Mouse (Mus musculus) layer of hippocampus, postnatal 36 days (tissue): ENCODE measurements around the gene Faap20. TPM values are rescaled to one million over a fixed set of nuclear protein-coding genes. Genes with fewer than 3 reads are reported as not detected.
"Not testable (repeated sequence)": the region's sequence is repeated elsewhere in the genome, so short reads cannot be mapped to it uniquely, and the experiment has no call there.

Experiments used
- DNase-seq, 2 experiments: peaks; one replicate each; pipeline ENCODE4 v3.0.0; 2022
- total RNA-seq, 2 experiments: library from RNA; stranded (reverse); gene quantifications; 2 replicates each; pipeline ENCODE4 v1.2.3; 2021

Faap20 gene
- total RNA-seq, 2 experiments from 2014 or later = 30.9 to 35.1 TPM

DNA sequence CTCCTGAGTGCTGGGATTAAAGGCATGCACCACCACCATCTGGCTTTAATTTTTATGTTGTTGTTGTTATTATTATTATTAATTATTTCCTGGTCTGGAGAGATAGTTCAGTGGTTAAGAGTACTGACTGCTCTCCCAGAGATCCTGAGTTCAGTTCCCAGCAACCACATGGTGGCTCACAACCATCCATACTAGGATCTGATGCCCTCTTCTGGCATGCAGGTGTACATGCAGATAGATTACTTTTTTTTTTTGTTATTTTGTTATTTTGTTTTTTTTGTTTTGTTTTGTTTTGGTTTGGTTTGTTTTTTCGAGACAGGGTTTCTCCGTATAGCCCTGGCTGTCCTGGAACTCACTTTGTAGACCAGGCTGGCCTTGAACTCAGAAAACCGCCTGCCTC lies 1.5 kb upstream of the Faap20 start:
- DNase-seq = not testable (repeated sequence)

DNA sequence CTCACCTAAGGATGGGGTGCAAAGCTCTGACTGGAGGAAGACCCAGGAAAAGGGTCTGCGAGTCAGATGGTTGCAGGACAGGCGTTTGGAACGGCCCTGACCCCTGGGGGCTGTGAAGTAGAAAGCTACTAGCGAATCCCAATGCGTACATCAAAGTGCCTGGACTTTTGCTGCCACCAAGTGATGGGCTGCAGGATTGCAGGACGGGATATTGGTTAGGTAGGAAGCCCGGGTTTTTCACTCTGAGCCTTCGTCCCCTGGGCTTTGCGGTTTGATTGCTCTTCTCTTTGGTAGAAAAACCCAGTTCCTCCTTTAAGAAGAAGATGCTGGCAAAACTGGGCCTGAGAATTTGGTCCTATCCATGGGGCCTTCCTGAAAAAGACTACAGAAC lies 350 bp upstream of the Faap20 start:
- peak; percentile 88 to 92 for DNase-seq

DNA sequence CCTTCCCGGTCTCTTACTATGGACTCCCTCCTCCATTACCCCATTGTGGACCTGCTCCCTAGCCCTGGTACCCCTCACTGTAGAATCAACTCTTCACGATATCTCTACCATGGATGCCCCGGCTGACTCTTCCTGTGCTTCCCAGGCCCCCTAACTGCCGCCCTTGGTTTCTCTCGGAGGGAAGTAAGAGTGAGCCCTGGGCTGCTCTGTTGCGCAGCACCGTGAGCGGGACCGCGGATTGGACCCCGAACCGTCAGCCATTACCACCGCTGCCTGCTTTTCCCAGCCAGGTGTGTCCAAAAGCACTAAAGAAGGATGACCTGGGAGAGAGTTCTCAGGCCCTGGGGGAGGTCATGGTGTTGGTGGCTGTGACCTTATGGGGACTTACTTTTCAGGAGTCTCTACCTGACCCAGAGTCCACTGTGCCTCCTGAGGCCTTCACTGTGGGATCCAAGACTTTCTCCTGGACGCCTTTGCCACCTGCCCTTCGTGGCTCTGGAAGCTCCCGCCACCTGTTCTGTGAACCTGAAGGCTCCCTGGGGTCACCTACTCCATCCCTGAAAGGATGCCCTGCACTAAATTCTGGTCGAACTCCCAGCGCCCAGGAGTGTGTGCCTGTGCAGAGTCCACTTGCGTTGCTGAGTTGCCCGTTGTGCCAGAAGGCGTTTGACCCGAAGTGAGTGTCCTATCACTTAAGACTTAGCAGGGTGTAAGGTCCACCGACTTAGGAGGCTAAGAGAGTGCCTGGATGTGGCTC lies 937 bp downstream of the Faap20 start:
- DNase-seq = peak in 1 of 2 experiments; percentile 33

DNA sequence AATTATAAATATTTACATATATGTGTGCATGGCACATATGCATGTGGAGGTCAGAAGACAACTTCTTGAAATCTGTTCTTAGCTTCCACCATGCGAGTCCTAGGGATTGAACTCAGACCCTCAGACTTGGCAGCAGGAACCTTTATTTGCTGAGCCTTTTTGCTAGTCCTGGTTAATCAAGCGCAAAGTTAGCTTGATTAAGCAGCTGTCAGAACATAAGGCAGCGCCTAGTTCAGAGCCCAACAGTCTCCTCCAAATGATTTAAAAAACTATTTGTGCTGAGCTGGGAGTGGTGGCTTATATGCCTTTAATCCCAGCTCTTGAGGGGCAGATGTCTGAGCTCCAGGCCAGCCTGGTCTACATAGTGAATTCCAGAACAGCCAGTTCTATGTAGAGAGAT lies 1.5 kb downstream of the Faap20 start:
- peak; percentile 32 to 52 for DNase-seq

DNA sequence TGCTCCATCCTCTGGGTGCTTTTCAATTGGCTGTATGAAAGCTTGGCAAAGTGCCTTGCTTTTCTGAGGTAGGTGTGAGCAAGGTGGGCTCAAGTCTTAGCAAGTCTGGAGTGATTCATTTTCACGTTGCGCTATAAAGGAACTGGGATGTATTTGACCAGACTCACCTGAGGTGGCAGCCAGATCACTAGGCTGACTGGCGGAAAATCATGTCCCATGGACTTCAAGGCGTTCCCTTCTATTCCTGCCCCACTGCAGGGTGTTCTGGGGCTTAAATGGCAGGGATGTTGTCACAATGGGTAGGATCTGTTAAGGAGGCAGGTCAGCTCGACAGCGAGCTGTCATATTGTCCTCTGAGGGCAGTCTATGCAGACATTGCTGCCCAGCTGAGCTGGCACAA lies 2.7 kb downstream of the Faap20 start:
- DNase-seq = no peak

DNA sequence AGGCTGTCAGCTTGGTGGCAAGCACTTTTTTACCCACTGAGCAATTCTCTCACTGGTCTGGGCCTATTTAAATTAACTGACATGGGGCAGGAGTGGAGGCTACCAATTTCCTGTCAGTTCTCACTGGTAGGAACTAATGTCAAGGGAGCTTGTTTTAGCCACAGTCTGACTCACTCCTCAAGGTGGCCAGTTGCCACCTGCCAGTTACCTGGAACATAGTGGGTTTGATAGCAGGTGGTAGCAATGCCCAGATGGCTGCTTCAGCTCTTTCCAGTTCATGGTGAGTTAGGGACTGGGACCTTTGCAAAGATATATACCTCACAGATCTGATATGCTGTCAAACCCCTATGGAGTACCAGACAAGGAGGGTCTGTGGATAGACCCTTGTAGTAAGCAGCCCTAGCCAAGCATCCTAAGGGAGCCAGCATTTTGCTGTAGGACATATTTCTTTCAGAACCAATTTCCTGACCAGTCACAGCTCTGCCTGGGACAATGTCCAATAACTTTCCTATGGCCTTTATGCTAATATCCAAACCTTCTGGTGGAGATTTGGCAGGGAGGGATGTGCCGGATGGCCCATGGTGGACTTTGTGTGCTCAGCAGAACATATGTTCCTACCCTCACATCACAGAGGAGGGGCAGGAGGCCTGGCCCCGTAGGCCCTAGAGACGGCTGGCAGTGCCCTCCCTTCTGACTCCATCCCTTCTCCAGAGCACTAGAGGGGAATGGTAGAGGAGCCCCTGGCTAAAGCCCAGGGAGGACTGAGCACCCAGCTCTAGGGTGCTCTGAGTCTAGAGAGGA lies 15.1 kb downstream of the Faap20 start:
- no peak for DNase-seq

DNA sequence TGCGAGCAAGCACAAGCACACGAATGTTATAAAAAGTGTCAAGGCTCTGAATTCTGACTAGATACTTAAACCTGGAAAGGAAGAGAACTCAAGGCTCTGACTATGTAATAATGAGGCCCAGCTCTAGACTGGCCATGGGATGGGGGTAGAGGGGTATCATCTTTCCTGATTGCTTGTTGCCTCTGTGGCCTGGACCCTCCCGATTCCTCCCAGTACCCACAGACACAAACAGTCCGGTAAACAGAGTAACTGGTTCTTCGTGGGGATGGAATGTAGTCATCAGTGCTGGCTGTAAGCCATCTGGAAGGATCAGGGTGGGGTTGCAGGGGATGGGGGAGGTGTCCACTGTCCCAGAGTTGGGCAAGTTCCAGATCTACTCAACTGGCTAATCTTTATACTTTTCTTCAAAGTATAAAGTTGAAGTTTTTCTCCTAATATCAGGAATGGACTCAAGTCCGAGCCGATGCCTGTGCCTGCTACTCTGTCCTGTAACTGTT lies 17.5 kb downstream of the Faap20 start:
- no peak for DNase-seq

DNA sequence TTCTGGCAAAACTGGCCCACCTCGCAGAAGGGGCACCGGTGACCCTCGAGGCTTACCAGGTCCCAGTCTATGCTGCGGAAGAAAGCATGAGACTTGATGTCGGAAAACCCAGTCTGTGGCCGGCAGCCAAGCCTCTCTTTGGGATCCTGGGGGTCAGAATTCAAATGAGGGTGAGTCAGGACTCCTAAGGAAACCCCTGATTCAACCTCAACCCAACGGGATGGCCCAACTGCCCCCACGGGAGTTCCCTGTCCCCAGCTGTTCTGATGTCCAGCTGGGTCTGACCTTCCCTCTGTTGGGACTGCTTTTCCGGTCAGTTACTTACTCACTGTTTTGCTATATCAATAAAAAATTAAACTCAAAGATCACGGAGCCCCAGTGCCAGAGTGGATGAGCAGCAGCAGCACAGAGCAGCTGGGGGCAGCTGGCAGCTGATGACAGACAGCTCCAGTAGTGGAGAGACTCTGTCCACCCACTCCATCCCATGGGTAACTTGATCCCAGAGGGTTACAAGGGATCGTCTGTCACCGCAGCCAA lies 18.1 kb downstream of the Faap20 start:
- DNase-seq = no peak

DNA sequence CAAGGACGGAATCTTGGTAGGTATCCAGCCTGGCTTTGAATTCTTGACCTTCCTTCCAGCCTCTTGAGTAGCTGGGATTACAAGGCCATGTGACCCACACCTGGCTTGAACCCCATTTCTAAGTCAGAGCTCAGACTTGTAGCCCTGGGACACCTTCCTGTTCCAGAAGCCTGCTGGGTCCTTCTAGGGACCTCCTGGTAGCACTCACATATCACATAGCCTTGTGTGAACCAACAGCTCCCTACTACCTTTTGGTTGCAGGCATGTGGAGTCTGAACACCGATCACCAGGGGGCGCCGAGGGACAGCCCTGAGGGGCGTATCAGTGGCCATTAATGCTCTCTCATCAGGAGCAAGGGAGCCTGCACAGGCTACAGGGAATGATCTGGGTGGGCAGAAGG lies 18.8 kb downstream of the Faap20 start:
- DNase-seq = peak; percentile 72 to 73

DNA sequence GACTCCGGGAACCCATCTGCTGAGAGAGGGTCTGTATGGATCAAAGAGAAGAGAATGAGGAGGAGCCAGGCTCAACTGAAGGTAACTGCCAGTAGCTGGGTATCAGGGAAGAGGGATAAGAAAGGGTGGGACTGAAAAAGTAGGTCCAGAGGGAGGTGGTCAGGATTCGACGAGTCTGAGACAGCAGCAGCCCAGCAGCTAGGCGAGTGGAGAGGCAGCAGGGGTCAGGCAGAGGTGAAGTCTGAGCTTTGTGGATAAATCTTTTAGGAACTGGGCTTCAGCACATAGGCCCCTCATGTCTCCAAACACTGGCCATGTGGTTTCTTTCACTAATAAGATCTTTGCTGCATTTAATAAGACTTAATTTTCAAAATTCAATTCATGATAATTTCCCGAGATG lies 24.8 kb downstream of the Faap20 start:
- DNase-seq = no peak

DNA sequence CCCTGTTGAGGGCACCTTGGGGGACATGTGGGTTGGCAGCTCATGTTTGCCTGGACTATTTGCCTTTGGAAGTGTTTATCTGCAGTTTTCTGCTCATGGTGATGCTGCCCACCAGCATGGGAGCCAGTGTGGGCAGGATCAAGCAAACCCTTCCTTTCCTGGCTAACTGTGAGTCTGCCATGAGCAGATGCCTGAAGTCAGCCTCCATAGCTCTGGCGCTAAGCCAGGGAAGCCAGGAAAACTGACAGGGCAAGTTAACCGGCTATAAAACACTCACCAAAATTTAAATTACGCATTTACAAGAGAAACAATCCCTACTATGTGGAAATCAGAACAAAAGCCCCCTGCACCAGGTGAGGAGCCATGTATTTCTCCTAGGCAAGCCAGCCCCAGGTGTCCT lies 25.2 kb downstream of the Faap20 start:
- no peak for DNase-seq

DNA sequence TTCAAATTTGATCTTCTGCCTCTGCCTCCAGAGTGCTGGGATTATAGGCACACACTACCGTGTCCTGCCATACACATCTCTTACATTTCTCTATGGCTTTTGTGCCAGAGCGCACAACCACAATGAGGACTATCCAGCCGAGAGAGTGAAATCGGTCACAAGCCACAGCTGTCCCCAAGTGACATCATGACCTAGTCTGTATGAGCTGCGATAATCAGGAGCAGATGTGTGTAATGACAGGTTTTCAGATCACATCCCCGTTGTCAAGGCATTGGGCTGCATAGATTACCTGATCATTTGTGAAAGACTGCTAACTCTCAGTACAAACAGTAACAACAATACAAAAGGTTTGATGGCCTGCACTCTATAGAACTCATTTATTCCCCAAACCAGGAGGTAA lies 28.4 kb downstream of the Faap20 start:
- no peak for DNase-seq

DNA sequence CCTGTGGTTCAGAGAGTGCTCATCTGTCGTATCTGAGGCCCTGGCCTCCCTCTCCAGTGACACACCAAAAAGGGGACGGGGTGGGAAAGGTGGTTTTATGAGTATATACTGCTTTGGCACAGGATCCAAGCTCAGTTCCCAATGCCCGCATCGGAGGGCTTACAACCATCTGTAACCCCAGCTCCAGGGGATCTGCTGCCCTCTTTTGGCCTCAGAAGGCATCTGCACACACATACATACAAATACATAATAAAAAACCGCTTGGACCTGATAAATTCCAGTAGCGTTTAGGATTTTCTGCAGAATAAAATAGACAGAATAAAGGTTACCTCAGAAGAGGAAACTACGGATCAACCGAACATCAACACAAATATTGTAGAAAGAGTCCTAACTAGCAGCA lies 29.5 kb downstream of the Faap20 start:
- DNase-seq = no peak

DNA sequence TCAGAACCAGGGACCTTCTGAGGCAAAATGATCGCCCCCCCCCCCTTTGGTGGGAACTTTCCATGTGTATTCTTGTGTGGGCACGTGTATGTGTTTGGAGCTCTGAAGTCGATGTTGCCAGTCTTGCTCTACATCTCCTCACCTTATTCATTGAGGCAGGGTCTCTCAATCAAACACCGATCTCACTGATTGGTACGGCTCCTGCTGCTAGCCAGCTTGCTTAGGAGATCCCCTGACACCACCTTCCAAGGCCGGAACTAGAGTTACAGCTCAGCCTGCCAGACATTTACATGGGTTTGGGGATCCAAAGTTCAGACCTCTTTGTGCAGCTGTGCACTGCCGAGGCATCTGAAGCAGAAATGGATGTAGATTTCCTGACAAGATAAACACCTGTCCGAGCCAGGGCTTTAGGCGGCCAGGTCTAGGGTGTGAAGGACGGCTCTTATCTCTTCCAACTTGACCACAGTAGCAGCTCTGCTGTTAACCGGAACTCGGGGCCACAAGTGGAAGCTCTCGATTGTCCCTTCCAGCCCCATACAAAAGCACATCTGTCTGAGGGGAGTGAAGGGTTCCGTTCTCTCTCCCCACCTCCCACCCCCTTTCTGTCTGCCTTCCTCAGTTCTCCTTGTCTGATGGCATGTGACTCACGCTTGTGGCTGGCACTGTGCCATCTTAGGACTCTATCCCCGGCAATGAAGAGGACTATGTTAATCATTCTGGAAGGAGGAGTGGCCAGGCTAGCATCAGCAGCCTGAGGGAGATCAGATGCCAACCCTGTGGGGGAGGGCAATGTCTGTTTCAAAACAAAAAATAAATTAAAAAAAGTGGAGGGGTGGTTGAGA lies 30.5 kb downstream of the Faap20 start:
- DNase-seq = no peak

DNA sequence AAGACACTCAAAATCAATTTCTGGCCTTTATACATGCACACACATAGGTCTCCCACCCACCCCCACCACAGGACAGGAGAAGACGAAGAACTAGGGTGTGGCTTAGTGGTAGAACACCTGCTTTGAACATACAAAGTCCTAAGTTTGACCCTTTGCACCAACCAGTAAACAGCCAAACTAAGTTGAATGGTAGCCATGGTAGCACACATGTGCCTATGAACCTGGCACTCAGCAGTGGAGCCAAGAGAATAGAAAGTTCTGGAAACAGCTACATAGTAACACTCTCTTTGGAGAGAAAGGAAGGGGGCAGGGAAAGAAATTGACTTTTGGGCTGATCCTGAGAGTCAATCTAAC lies 31.1 kb downstream of the Faap20 start:
- DNase-seq = no peak

DNA sequence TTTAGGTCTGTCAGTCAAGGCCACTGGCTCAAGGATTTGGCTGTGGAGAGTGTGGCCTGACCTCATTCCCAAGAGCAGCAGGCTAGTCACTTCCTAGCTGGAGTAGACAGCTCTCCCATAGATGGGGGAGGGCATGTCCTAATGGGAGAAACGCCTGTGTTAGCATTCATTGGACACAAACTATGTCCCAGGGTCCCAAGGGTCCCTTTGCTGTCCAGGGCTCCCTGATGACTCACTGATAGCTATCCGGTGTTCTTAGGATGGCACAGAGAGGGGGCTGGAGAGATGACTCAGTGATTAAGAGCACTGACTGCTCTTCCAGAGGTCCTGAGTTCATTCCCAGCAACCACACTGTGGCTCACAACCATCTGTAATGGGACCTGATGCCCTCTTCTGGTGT lies 31.6 kb downstream of the Faap20 start:
- no peak for DNase-seq

DNA sequence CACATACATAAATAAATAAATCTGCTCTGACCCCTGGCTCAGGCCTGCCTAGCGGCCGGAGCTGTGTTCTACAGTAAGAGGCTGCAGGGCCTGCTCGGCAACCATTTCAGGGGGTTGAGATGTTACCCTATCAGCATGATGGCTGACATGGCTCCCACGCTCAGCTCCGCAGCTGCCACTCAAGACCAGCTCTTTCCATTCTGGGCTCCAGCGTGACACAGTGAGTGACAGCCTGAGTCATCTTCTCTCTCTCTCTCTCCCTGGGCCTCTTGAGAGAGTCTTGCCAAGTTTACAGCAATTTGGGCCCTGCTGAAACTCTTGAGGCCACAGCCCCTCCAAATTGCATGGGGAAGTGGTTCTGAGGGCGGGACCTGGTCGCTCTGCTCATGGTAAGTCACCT lies 32.0 kb downstream of the Faap20 start:
- peak in 1 of 2 experiments; percentile 48 for DNase-seq

DNA sequence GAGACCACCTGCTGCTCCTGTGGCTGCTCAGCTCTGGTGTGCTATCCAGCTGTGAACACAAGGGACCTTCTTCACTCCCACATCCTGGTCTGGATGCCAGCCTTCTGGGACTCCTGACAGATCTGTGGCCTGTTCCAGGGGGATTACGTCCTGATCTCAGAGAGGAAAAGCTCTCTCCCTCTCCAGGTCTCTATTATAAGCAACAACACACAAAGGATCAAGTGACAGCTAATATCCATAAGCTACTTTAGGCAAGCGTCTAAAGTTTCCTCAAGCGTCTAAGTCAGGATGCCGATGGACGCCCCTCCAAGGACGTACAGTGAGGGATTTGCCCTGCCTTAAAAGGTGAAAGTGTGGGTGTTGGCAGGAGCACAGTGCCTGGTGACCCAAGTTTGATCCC lies 32.6 kb downstream of the Faap20 start:
- DNase-seq = no peak

DNA sequence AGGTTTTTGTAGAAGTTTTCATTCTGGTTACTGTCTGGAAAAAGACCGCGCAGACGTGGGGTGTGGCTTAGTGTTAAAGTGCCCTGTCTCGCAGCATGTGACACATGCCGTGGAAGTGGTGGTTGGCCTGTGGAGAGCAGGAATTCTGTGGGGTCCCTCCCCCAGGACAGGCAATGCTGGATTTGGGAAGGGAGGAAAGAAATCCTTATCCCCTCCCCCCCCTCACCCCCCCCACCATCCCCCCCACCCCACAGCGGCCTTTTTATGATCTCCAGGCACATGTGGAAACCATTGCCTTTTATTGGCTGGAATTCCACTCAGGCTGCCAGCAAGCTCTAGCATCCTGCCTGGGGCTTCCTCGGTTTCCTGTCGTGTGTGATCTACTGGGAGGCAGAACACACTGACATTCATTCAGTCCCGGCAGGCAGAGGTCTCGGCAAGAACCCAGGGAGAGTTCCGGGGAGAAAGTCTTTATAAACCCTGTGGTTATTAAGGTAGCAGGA lies 33.5 kb downstream of the Faap20 start:
- DNase-seq = no peak

DNA sequence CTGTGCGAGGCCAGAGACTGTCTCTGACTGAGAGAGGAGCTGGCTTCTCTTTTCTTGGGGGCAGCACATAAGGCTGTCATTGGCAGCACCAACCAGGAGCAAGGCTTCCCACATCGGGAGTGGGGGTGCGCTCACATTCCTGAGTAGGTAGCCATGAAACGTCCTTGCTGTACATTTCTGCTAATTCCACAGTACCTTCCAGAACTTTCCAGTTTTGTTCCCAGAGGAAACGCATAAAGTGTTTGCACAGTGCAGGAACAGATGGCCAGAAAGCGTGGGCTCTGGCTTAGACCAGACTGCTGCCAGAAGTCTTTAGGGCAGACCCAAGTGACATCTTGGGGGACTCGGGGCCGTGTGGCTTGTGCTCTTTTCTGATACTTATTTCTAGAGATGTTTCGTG lies 34.0 kb downstream of the Faap20 start:
- DNase-seq = no peak

DNA sequence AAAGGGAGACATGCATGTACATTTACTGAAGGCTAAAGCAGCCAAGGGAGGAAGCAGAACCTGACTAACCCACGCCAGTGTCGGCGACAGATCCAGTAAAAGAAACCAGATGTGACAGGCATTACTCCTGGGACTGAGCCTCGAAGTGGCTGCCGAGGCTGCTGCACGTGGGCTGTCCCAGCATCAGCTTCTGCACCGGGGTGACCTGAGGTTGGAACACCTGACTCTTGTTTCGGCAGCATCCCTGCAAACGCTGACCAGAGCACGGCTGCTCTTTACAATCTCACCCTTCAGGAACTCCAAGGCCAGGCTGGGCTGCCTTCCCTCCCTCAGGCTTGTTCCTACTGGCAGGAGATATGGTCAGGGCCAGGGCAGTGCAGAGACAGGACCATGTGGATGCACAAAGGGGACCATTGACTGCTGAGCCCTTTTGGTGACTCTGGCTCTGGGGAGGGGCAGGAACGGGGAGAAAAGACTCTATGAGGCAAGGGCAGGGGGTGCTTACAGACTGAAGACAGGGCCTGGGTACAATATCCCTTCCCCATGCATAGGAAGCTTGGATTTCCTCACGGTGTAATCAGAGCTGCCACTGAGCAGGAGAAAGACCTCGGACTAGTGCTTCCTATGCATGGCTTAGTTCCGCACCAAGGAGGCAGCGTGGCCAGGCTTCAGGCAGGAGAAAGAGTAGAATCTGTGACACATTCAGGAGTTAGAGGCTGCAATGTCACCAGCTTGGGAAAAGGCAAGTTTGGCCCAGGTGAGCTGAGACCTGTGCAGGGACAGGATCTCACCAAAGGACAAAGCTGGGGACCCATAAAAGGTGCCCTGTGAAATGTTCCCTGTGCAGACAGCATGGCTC lies 35.1 kb downstream of the Faap20 start:
- DNase-seq = no peak

DNA sequence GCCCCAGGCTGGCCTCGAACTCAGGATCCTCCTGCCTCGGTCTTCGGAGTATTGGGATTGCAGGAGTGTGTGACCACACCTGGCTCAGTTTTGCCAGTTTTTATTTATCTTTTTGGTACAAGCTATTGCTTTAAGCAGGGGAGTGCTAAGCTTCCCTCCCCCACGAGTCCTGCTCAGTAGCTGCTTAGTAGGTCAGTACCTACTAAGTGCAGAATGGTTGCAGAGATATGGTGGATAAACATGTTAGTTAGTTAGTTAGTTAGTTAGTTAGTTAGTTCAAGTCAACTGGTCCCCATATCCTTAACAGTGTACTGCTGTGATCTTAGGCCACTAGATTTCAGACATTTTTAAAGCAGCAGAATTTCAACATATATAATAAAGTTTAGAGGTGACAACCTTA lies 36.5 kb downstream of the Faap20 start:
- DNase-seq = no peak
